Mouse (Mus musculus) liver, embryonic 13.5 days (tissue): ENCODE data around the gene Unc119b. TPM values are rescaled to one million over a fixed set of nuclear protein-coding genes. Genes with fewer than 3 reads are reported as not detected.
"Not testable (repeated sequence)": the region's sequence is repeated elsewhere in the genome, so short reads cannot be mapped to it uniquely, and the experiment has no call there.

Experiments
- ATAC-seq: fragments of 200-750 bp; cut with Nextera tagmentation; 2 replicates; pipeline ENCODE4 v1.8.0; 2017; ENCODE audit warnings: low read depth, mild to moderate bottlenecking, moderate number of reproducible peaks, moderate library complexity
- DNase-seq: peaks from one replicate; pipeline ENCODE4 v3.0.0; 2022
- H3K27ac ChIP-seq: fragments of 300-500 bp; sonication (generic); 2 replicates; pipeline ENCODE4 v1.5.1; 2015; ENCODE audit warnings: moderate library complexity, mild to moderate bottlenecking, inconsistent platforms
- H3K27me3 ChIP-seq: fragments of 300-500 bp; sonication (generic); 2 replicates; pipeline ENCODE4 v1.6.1; 2015; ENCODE audit warnings: mild to moderate bottlenecking, inconsistent platforms
- H3K36me3 ChIP-seq: fragments of 300-500 bp; sonication (generic); 2 replicates; pipeline ENCODE4 v1.6.1; 2015; ENCODE audit warnings: mild to moderate bottlenecking, inconsistent platforms
- H3K4me1 ChIP-seq: fragments of 300-500 bp; sonication (generic); replicated peaks from 2 replicates; pipeline ENCODE4 v1.6.1; 2015; ENCODE audit warnings: inconsistent platforms
- H3K4me2 ChIP-seq: fragments of 300-500 bp; sonication (generic); 2 replicates; pipeline ENCODE4 v1.6.1; 2015; ENCODE audit warnings: inconsistent platforms, mild to moderate bottlenecking, moderate library complexity
- H3K4me3 ChIP-seq: fragments of 300-500 bp; sonication (generic); replicated peaks from 2 replicates; pipeline ENCODE4 v1.5.1; 2015; ENCODE audit warnings: mild to moderate bottlenecking, inconsistent platforms
- H3K9ac ChIP-seq: fragments of 300-500 bp; sonication (generic); 2 replicates; pipeline ENCODE4 v1.6.1; 2015; ENCODE audit warnings: mild to moderate bottlenecking, inconsistent platforms
- H3K9me3 ChIP-seq: fragments of 300-500 bp; sonication (generic); replicated peaks from 2 replicates; pipeline ENCODE4 v1.6.1; 2016; ENCODE audit warnings: inconsistent platforms
- WGBS: fragments of 180-500 bp; shearing (Covaris S2); methylation state at CpG from one replicate; pipeline ENCODE4 v1.1.7; 2015; ENCODE audit not compliant: insufficient replicate concordance; 5-methylcytosine and 5-hydroxymethylcytosine counted together
- polyA plus RNA-seq: library from polyadenylated mRNA; unstranded; fragments of >200 nt; fragmentation: Nextera tagmentation; extraction: Ambion mirVana; gene quantifications from 2 replicates; pipeline ENCODE4 v1.2.1, GENCODE M21; 2015

The Unc119b gene
- polyA plus RNA-seq, 1 experiment from 2014 or later = 8.7 TPM

DNA sequence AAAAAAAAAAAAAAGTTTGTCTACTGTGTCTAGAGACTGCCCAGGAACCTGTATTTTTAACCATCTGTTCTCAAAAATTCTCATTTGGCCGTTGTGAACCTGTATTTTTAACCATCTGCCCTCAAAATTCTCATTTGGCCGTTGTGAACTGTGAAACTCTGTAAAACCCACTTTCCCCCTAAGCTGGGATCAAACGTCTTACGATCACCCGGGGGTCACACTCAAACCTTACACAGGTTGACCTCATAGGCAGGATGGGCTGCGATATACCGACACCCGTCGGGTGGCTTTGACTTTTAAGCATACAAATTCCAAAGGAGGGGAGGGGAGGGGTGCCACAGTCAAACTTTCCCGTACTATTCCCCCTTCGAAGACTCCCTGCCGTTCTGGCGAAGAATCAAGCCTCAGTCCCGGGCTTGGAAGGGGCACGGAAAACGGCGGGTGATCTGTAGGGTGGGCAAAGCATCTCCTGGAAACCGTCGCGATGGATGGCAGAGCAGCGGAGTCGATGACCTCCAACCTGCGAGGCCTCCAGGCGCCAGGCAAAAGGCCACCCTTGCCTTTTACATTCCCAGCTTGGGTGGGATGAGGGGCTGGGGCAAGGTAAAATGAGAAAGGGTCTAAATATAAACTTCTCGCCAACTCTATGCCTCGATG lies 22.3 kb upstream of the Unc119b start:
- Histone ChIP-seq H3K36me3 (peaks cover 15% of the 10 kb centered on the region), H3K4me2 (peak overlapping the region; percentile 99), H3K4me1 (peaks cover 87% of the 10 kb centered on the region), H3K9me3 (no peaks in the 10 kb centered on the region), H3K27me3 (no peaks in the 10 kb centered on the region), H3K4me3 (peak overlapping the region; percentile 90), H3K9ac (peak overlapping the region; percentile 91), H3K27ac (peak overlapping the region; percentile 82)
- WGBS = under 1% methylated on average over 26 of the region's 26 CpGs
- DNase-seq (no peak), ATAC-seq (no peak)

DNA sequence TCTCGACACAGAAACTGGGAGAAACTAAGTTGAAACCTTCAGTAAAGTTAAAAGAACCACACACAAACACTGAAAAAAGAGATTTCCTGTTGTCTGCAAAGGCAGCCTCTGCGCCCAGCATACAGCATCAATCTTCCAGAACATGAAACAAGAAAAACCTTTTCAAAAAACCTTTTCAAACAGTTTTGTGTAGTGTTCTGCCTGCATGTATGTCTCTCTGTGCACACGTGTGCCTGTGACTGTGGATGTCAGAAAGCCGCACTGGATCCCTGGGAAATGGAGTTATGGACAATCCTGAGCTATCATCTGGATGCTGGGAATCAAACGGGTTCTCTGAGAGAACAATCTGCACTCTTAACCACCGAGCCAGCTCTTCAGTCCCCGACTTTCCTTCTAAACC lies 21.6 kb upstream of the Unc119b start:
- Histone ChIP-seq H3K27ac (peak overlapping the region; percentile 35), H3K27me3 (no peaks in the 10 kb centered on the region), H3K9ac (peak overlapping the region; percentile 91), H3K4me3 (peak overlapping the region; percentile 90), H3K4me2 (peak overlapping the region; percentile 99), H3K36me3 (peaks cover 19% of the 10 kb centered on the region), H3K9me3 (no peaks in the 10 kb centered on the region), H3K4me1 (peaks cover 88% of the 10 kb centered on the region)
- DNase-seq (no peak), ATAC-seq (no peak)
- 27% methylated on average over 7 of the region's 7 CpGs for WGBS

DNA sequence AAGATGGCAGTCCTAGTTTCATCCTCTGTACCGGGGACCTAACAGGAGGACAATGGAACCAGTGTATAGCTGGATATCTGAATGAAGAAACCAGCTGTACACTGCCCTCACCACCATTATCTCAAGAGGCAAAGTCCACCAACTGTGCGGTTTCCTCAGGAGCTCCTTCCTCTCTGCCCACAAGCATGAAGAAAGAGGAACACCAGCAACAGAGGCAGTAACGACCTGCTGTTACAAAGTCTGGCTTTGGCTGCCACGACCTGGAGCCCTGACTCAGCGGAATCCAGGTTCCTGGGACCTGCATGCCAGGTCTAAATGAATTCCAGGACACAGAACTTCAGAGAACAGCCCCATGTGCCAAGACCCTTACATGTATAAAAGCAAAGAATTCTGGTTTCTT lies 21.1 kb upstream of the Unc119b start:
- Histone ChIP-seq H3K4me1 (peaks cover 83% of the 10 kb centered on the region), H3K9me3 (no peaks in the 10 kb centered on the region), H3K36me3 (peaks cover 24% of the 10 kb centered on the region), H3K9ac (peak overlapping the region; percentile 91), H3K27me3 (no peaks in the 10 kb centered on the region), H3K4me3 (peak overlapping the region; percentile 90), H3K4me2 (peak overlapping the region; percentile 99), H3K27ac (peak overlapping the region; percentile 35)
- ATAC-seq = no peak
- 10% methylated on average over 5 of the region's 5 CpGs for WGBS
- DNase-seq = no peak

DNA sequence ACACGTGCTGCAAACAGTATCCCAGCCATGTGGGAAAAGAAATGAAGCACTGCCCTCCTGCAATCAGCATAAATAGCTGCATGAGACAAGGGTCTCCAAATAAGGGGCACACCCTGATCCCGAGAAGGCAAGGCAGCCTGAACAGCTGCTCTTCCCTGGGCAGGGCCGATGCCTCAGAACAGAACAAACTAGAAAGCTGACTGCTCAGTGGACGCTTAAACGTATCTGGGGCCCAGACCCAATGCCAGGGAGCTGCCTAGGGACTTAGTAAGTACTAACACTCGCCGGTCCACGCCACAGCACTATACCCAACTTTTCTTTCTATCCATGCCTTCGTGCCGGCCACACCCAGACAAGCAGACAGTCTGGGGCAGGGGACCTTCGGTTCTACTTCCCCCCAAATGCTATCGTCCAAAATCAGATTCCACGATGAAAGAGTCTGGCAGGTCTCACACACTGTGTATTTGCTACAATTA lies 20.4 kb upstream of the Unc119b start:
- H3K9ac ChIP-seq = peak overlapping the region; percentile 91
- H3K27ac ChIP-seq = peak overlapping the region; percentile 35

DNA sequence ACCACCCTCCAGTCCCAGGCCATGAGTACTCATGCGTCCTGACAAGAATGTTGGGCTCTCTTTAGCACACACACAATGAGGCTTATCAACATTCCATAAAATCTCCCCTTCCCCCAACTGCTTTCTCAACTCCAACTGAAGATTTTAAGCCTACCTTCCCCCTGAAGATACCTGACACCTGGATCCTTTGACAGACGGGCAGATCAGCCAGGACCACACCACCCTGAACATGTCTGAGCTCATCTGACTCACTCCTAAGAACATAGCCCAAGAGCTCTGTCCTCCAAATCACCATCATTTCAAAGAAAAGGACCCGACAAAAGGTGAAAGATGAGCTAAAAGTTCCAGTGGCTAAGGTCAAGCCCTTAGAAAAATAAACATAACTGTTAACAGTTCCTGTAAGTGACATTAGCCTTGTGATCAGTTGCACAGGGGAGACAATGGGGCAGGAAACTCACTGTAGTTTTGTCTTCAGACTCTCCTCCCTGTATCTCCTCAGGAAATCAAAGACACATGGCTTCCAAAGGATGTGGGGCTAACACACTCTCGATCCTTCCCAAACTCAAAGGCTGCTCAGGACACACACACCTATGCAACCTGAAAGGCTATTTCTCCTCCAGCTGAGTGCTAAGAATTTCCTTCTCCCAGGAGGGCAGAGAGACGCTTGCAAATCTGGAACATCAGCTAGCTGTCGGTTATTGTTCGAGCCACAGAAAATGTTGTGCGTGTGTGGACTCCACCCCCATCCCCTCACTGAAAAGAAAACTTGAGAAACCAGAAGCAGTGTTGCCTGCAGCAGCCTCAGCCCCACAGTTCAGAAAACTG lies 17.6 kb upstream of the Unc119b start:
- H3K36me3 ChIP-seq = peaks cover 58% of the 10 kb centered on the region
- no peak overlapping the region for H3K4me2 ChIP-seq
- peaks cover 66% of the 10 kb centered on the region for H3K4me1 ChIP-seq
- DNase-seq (no peak), ATAC-seq (no peak)
- no peaks in the 10 kb centered on the region for H3K27me3 ChIP-seq
- WGBS = 54% methylated on average over 8 of the region's 8 CpGs
- H3K9me3 ChIP-seq = no peaks in the 10 kb centered on the region
- no peak overlapping the region for H3K9ac ChIP-seq
- H3K4me3 ChIP-seq = no peak overlapping the region
- no peak overlapping the region for H3K27ac ChIP-seq

More for the DNA sequence above, 20.4 kb upstream of the Unc119b start:
- Histone ChIP-seq H3K36me3 (peaks cover 31% of the 10 kb centered on the region), H3K9me3 (no peaks in the 10 kb centered on the region), H3K4me1 (peaks cover 81% of the 10 kb centered on the region), H3K27me3 (no peaks in the 10 kb centered on the region), H3K4me3 (peak overlapping the region; percentile 90), H3K4me2 (peak overlapping the region; percentile 99)
- WGBS = 17% methylated on average over 13 of the region's 13 CpGs
- ATAC-seq (no peak), DNase-seq (no peak)

DNA sequence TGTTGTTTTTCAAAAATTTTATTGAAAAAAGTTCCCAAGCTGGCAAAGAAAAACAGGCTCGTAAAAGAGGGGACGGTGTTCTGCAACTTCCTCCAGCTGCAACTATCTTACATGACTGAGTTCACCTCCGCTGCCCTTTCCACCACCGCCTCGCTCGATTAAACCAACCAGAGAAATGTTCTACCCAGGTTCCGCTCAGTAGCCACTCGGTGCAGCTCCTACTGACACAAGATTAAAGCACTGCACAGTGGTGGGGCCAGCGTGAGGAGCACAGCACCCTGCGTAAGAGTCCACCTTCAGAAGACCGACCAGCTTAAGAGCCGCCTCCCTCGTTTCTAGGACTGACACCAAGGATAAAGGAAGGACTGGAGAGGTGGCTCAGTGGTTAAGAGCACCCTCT lies 16.7 kb upstream of the Unc119b start:
- WGBS = 83% methylated on average over 13 of the region's 13 CpGs
- Histone ChIP-seq H3K9me3 (no peaks in the 10 kb centered on the region), H3K4me2 (no peak overlapping the region), H3K9ac (no peak overlapping the region), H3K4me1 (peaks cover 57% of the 10 kb centered on the region), H3K36me3 (peaks cover 66% of the 10 kb centered on the region), H3K4me3 (no peak overlapping the region), H3K27me3 (no peaks in the 10 kb centered on the region), H3K27ac (no peak overlapping the region)
- ATAC-seq (no peak), DNase-seq (no peak)

DNA sequence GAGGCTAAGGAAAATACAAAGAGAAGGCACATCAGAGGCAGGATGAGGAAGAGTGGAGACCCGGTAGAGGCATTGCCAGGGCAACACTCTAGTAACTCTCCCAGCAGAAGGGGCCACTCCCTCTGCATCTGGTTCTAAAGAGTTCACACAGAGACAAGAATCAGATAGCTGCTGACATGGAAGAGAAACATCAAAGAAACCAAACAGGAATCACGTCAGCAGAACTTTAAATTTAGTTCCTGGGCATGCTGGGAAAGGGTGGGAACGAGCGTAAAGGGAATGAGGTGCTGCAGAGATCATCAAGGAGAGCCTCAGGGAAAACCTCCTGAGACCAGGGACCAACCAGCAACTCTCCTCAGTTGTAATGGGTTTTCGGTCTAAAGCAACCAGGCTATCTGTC lies 16.2 kb upstream of the Unc119b start:
- Histone ChIP-seq H3K9ac (no peak overlapping the region), H3K27ac (no peak overlapping the region), H3K27me3 (no peaks in the 10 kb centered on the region), H3K4me1 (peaks cover 53% of the 10 kb centered on the region), H3K4me2 (no peak overlapping the region), H3K9me3 (no peaks in the 10 kb centered on the region), H3K4me3 (no peak overlapping the region), H3K36me3 (peaks cover 71% of the 10 kb centered on the region)
- ATAC-seq (no peak), DNase-seq (no peak)
- WGBS = 79% methylated on average over 5 of the region's 5 CpGs

DNA sequence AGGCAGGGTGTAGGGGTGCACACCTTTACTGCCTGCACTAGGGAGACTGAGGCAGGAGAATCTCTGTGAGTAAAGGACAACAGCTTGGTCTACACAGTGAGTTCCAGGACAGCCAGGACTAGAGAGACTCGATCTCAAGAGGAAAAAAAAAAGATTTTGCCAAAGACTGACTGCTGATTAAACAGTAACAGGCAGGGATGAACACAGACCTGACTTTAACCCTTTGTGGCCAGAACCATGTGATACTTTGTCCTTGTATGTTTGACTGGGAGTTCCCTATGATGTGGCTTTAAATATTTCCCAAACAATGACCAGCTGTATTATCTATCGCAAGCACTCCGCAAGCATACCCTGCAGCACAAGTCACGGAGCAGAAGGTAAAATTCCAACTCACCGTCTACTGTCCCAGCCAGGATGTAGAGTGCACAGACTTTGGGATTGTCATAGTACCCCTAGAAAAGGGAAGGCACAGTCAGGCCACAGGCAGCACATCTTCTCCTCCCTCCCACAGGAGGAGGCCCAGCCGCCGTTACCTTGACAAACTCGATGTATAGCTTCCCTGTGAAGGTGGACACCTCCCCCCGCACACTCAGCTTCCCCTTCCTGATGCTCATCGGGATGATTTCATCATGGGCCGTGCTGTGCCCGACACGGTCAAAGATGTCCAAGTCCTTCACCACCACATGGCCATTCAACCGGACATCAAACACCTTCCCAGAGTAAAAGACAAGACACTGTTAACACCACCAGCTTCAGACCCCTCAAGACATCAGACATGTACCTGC lies 15.1 kb upstream of the Unc119b start:
- ATAC-seq (no peak), DNase-seq (no peak)
- H3K27me3 ChIP-seq = no peaks in the 10 kb centered on the region
- H3K4me3 ChIP-seq = no peak overlapping the region
- H3K9ac ChIP-seq = no peak overlapping the region
- H3K4me1 ChIP-seq = peaks cover 42% of the 10 kb centered on the region
- H3K36me3 ChIP-seq = peaks cover 82% of the 10 kb centered on the region
- H3K27ac ChIP-seq = no peak overlapping the region
- H3K4me2 ChIP-seq = no peak overlapping the region
- no peaks in the 10 kb centered on the region for H3K9me3 ChIP-seq
- WGBS = 78% methylated on average over 14 of the region's 14 CpGs

DNA sequence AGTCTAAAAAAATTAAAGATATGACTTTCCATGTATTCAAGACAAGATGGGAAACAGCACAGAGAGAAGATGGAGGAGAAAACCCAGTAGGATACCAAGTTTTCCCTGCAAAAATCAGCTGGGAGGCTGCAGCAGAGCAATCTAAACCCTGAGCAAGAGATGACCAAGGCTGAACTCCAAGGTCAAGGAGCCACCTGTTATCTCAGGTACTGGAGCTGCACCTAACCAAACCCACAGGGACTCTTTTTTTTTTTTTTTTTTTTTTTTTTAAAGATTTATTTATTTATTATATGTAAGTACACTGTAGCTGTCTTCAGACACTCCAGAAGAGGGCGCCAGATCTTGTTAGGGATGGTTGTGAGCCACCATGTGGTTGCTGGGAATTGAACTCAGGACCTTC lies 14.1 kb upstream of the Unc119b start:
- H3K4me3 ChIP-seq, H3K9me3 ChIP-seq, H3K27me3 ChIP-seq, H3K27ac ChIP-seq, DNase-seq, H3K9ac ChIP-seq, H3K4me2 ChIP-seq, ATAC-seq: not testable (repeated sequence)
- WGBS = no CpG with 5 or more reads among the region's 1 CpGs
- peaks cover 32% of the 10 kb centered on the region for H3K4me1 ChIP-seq
- peaks cover 87% of the 10 kb centered on the region for H3K36me3 ChIP-seq

DNA sequence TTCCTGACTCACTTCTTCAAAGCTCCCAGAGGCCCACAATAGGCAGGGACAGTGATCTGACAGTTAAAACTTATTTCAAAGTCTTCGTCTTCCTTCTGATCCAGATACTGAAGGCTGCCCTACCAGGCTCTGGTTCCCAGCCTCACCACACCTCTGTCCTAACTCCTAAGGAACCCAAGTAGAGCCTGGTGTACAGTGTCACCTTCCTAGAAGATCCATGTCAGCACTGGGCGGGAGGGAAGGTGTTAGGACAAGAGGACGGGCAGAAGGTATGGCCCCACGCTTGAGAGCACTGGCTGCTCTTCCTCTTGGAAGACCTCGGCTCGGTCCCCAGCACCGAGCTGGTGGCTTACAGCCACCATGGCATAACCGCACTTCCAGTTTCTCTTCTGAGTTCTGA lies 13.6 kb upstream of the Unc119b start:
- ATAC-seq = no peak
- Histone ChIP-seq H3K27ac (no peak overlapping the region), H3K9ac (no peak overlapping the region), H3K4me1 (peaks cover 27% of the 10 kb centered on the region), H3K27me3 (no peaks in the 10 kb centered on the region), H3K4me2 (no peak overlapping the region), H3K36me3 (peaks cover 85% of the 10 kb centered on the region), H3K9me3 (no peaks in the 10 kb centered on the region), H3K4me3 (no peak overlapping the region)
- 86% methylated on average over 8 of the region's 8 CpGs for WGBS
- DNase-seq = no peak

DNA sequence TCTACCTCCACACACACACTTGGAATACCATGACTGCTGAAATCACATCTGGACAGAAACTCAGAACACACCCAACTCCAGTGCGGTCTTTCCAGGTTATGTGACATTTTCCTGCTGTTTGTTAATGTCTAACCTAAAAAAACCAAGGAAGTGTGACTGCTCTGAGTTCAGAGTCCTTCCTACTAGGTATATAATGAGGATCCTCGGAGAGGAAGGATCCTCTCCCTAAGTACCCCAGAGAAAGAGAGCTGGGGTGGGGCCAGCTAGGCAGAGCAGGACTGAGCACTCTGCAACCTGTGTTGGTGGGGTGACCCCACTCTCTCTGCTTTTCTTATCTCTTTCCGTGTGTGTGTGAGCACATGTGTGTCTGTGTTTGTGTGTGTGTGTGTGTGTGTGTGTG lies 12.6 kb upstream of the Unc119b start:
- Histone ChIP-seq H3K4me3 (no peak overlapping the region), H3K9ac (no peak overlapping the region), H3K36me3 (peaks cover 75% of the 10 kb centered on the region), H3K4me1 (peaks cover 17% of the 10 kb centered on the region), H3K4me2 (no peak overlapping the region), H3K9me3 (no peaks in the 10 kb centered on the region), H3K27me3 (no peaks in the 10 kb centered on the region), H3K27ac (no peak overlapping the region)
- ATAC-seq (no peak), DNase-seq (no peak)
- 69% methylated on average over 3 of the region's 3 CpGs for WGBS
